Mouse (Mus musculus): ENCODE data around the gene Fli1. TPM values are rescaled to one million over a fixed set of nuclear protein-coding genes. Genes with fewer than 3 reads are reported as not detected.

Gene Fli1
- polyA plus RNA-seq, 2 experiments, result 10.1 to 22.2 TPM

DNA sequence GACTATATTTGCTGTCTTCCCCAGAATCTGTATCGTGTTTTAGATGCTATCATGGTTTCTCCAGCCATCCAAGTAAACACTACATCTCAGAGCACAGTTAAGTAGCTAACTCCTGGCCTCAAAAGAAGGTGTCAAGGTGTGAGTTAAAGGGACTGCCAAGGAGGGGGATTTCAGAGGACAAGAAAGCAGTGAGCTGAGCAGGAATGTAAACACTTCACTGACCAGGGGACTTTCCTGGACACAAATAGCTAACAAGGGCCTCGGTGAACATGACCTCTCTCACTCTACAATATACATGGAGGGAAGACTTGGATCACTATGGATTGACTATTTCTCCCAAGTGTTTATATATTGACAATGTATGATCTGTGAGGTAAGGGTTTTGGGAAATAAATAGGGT lies 49.9 kb downstream of the Fli1 start:
- DNase-seq (ENCODE audit: low spot score) (no peak), ATAC-seq (ENCODE audit: low FRiP score, low read depth) (no peak)
- Histone ChIP-seq H3K9ac (ENCODE audit: low read depth, low read length, severe bottlenecking) (no peak overlapping the region), H3K9me3 (ENCODE audit: control insufficient read depth, low read length) (no peaks in the 10 kb centered on the region), H3K36me3 (ENCODE audit: control insufficient read depth, insufficient read depth, low read length) (no peaks in the 10 kb centered on the region), H3K4me1 (ENCODE audit: control insufficient read depth, insufficient read depth, low read length) (peaks cover 39% of the 10 kb centered on the region), H3K4me3 (replicated peaks; ENCODE audit: low read length) (no peak overlapping the region), H3K4me2 (replicated peaks; ENCODE audit: low read depth, low read length, severe bottlenecking) (no peak overlapping the region), H3K27ac (replicated peaks; ENCODE audit: low read depth, low read length) (no peak overlapping the region), H3K27me3 (ENCODE audit: control insufficient read depth, insufficient read depth, low read length) (no peaks in the 10 kb centered on the region)
- WGBS, result 58% methylated on average over 2 of the region's 2 CpGs
- no peak for TF ChIP-seq POLR2A (IDR thresholded peaks at IDR 0.05; ENCODE audit: borderline replicate concordance, extremely low read depth, insufficient read depth, insufficient read length)

DNA sequence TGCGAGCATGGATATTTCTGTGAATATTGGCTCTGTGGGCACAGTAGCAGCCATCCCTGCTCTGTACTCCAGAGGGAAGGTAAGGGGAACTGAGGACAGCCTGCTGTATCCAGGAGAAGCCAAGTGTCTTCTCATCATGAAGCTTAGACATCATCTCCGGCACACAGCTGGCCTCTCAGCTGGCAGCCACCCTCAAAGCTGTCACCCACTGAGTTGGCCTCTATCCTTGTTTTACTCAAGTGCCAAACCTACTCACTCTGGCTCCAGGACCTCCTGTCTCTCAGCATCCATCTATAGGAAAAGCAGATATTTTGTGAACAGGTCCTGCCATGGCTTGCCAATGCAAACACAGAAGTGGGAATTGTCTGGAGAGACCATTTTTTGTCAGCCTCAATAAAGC lies 51.2 kb downstream of the Fli1 start:
- peaks cover 36% of the 10 kb centered on the region for H3K4me1 ChIP-seq (ENCODE audit: control insufficient read depth, insufficient read depth, low read length)
- no peaks in the 10 kb centered on the region for H3K9me3 ChIP-seq (ENCODE audit: control insufficient read depth, low read length)
- H3K9ac ChIP-seq (ENCODE audit: low read depth, low read length, severe bottlenecking), result no peak overlapping the region
- ATAC-seq (ENCODE audit: low FRiP score, low read depth) (no peak), DNase-seq (ENCODE audit: low spot score) (no peak)
- 84% methylated on average over 2 of the region's 2 CpGs for WGBS
- no peaks in the 10 kb centered on the region for H3K27me3 ChIP-seq (ENCODE audit: control insufficient read depth, insufficient read depth, low read length)
- no peak overlapping the region for H3K27ac ChIP-seq (replicated peaks; ENCODE audit: low read depth, low read length)
- no peak for TF ChIP-seq POLR2A (IDR thresholded peaks at IDR 0.05; ENCODE audit: borderline replicate concordance, extremely low read depth, insufficient read depth, insufficient read length)
- H3K4me2 ChIP-seq (replicated peaks; ENCODE audit: low read depth, low read length, severe bottlenecking), result no peak overlapping the region
- no peaks in the 10 kb centered on the region for H3K36me3 ChIP-seq (ENCODE audit: control insufficient read depth, insufficient read depth, low read length)
- no peak overlapping the region for H3K4me3 ChIP-seq (replicated peaks; ENCODE audit: low read length)

DNA sequence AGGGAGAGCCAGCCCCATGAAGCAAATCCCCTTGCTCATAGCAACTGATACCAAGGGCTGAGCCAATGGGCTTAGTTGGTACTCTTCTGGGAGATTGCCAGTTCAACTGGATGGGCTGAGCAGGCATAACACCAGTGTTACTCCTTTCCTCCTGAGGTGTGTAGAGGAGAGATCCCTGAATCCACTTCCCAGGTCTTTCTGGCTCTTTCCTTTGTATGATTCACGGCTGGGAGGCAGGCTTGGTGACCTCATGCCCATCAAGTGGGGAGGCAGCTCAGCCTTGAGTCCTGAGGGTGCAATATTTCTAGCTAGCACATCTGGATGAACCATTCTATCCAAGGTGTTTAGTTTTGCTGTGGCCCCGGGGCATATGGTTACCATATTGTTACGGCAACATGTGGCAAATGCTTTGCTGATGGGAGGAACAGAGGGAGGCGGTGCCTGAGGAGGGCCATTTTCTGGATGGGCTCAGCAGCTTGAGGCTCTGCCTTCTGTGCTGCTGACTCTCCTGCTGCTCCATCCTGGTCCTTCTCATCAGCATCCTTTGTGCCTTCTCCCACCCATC lies 52.8 kb downstream of the Fli1 start:
- Histone ChIP-seq H3K4me1 (ENCODE audit: control insufficient read depth, insufficient read depth, low read length) (peaks cover 21% of the 10 kb centered on the region), H3K9ac (ENCODE audit: low read depth, low read length, severe bottlenecking) (no peak overlapping the region), H3K4me2 (replicated peaks; ENCODE audit: low read depth, low read length, severe bottlenecking) (no peak overlapping the region), H3K9me3 (ENCODE audit: control insufficient read depth, low read length) (no peaks in the 10 kb centered on the region), H3K4me3 (replicated peaks; ENCODE audit: low read length) (no peak overlapping the region), H3K27ac (replicated peaks; ENCODE audit: low read depth, low read length) (no peak overlapping the region), H3K27me3 (ENCODE audit: control insufficient read depth, insufficient read depth, low read length) (no peaks in the 10 kb centered on the region), H3K36me3 (ENCODE audit: control insufficient read depth, insufficient read depth, low read length) (no peaks in the 10 kb centered on the region)
- no peak for DNase-seq (ENCODE audit: low spot score)
- 34% methylated on average over 4 of the region's 4 CpGs for WGBS
- TF ChIP-seq POLR2A (IDR thresholded peaks at IDR 0.05; ENCODE audit: borderline replicate concordance, extremely low read depth, insufficient read depth, insufficient read length), result no peak
- ATAC-seq (ENCODE audit: low FRiP score, low read depth), result peak; percentile 64

DNA sequence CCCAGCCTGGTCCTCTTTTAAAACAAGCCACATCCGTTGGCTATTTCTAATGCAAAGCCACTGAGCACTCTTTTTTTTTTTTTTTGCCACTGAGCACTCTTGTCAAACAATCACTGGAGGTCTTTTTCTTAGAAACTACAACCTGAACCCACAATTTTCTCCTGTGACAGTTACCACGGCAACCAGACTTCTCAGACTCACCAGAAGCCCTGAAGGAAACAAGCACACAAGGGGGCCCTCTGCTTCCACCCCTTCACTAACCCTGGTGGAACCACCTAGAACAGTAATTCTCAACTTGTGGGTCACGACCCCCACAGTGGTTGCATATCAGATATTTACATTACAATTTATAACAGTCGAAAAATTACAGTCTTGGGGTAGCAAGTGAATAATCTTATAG lies 53.3 kb downstream of the Fli1 start:
- Histone ChIP-seq H3K9me3 (ENCODE audit: control insufficient read depth, low read length) (no peaks in the 10 kb centered on the region), H3K9ac (ENCODE audit: low read depth, low read length, severe bottlenecking) (no peak overlapping the region), H3K36me3 (ENCODE audit: control insufficient read depth, insufficient read depth, low read length) (no peaks in the 10 kb centered on the region), H3K27me3 (ENCODE audit: control insufficient read depth, insufficient read depth, low read length) (no peaks in the 10 kb centered on the region), H3K4me1 (ENCODE audit: control insufficient read depth, insufficient read depth, low read length) (peaks cover 16% of the 10 kb centered on the region), H3K4me3 (replicated peaks; ENCODE audit: low read length) (no peak overlapping the region), H3K4me2 (replicated peaks; ENCODE audit: low read depth, low read length, severe bottlenecking) (no peak overlapping the region), H3K27ac (replicated peaks; ENCODE audit: low read depth, low read length) (no peak overlapping the region)
- DNase-seq (ENCODE audit: low spot score), result no peak
- TF ChIP-seq POLR2A (IDR thresholded peaks at IDR 0.05; ENCODE audit: borderline replicate concordance, extremely low read depth, insufficient read depth, insufficient read length), result no peak
- 69% methylated on average over 4 of the region's 4 CpGs for WGBS
- ATAC-seq (ENCODE audit: low FRiP score, low read depth), result no peak

DNA sequence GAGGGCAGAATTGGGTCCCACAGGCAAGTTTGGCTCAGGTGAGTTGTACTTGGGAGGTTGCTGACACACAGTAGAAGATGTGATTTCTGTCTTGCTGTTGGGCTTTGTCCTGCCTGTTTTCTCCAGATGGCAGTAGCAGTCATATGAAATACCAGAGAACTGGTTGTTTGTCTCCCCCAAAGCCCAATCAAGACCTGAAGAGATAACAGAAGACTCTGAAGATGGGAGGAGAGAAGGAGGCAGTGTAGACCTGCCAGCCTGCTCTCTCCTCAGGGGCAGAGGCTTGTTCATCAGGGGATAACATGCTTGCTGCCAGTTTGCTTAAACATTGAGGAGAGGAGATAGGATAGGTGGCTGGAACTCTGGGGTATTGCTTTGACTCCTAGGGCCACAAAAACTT lies 54.0 kb downstream of the Fli1 start:
- no peak overlapping the region for H3K4me2 ChIP-seq (replicated peaks; ENCODE audit: low read depth, low read length, severe bottlenecking)
- no peak for TF ChIP-seq POLR2A (IDR thresholded peaks at IDR 0.05; ENCODE audit: borderline replicate concordance, extremely low read depth, insufficient read depth, insufficient read length)
- no peak overlapping the region for H3K27ac ChIP-seq (replicated peaks; ENCODE audit: low read depth, low read length)
- no peak overlapping the region for H3K9ac ChIP-seq (ENCODE audit: low read depth, low read length, severe bottlenecking)
- H3K4me3 ChIP-seq (replicated peaks; ENCODE audit: low read length), result no peak overlapping the region
- DNase-seq (ENCODE audit: low spot score) (no peak), ATAC-seq (ENCODE audit: low FRiP score, low read depth) (no peak)
- no peaks in the 10 kb centered on the region for H3K36me3 ChIP-seq (ENCODE audit: control insufficient read depth, insufficient read depth, low read length)
- no peaks in the 10 kb centered on the region for H3K9me3 ChIP-seq (ENCODE audit: control insufficient read depth, low read length)
- H3K4me1 ChIP-seq (ENCODE audit: control insufficient read depth, insufficient read depth, low read length), result peaks cover 14% of the 10 kb centered on the region
- no peaks in the 10 kb centered on the region for H3K27me3 ChIP-seq (ENCODE audit: control insufficient read depth, insufficient read depth, low read length)

DNA sequence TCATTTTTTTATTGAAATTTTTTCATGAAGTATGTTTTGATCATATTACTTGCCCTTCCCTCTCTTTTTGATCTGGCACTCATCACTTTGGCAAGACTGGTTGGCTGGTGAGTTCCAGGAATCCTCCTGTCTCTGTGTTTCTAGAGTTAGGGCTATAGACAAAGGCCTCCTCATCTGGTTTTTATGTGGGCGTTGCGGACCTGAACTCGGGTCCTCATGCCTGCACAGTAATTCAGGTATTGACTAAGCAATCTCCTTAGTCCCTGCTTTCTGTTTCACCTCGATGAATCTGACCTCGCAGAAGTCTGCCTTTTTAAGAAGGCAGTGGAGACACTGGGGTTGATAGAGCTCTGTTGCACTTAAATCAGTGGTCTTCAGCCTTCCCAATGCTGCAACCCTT lies 54.8 kb downstream of the Fli1 start:
- Histone ChIP-seq H3K9ac (ENCODE audit: low read depth, low read length, severe bottlenecking) (no peak overlapping the region), H3K4me3 (replicated peaks; ENCODE audit: low read length) (no peak overlapping the region), H3K9me3 (ENCODE audit: control insufficient read depth, low read length) (no peaks in the 10 kb centered on the region), H3K36me3 (ENCODE audit: control insufficient read depth, insufficient read depth, low read length) (no peaks in the 10 kb centered on the region), H3K4me1 (ENCODE audit: control insufficient read depth, insufficient read depth, low read length) (peaks cover 14% of the 10 kb centered on the region), H3K4me2 (replicated peaks; ENCODE audit: low read depth, low read length, severe bottlenecking) (no peak overlapping the region), H3K27ac (replicated peaks; ENCODE audit: low read depth, low read length) (no peak overlapping the region), H3K27me3 (ENCODE audit: control insufficient read depth, insufficient read depth, low read length) (no peaks in the 10 kb centered on the region)
- DNase-seq (ENCODE audit: low spot score) (no peak), ATAC-seq (ENCODE audit: low FRiP score, low read depth) (no peak)
- WGBS, result 87% methylated on average over 5 of the region's 5 CpGs
- no peak for TF ChIP-seq POLR2A (IDR thresholded peaks at IDR 0.05; ENCODE audit: borderline replicate concordance, extremely low read depth, insufficient read depth, insufficient read length)

Data from limb, embryonic 14.5 days (tissue).